Mouse (Mus musculus): Measurements from ENCODE around the gene Rbm38. TPM values are rescaled to one million over a fixed set of nuclear protein-coding genes. Genes with fewer than 3 reads are reported as not detected.

The Rbm38 gene
- total RNA-seq, 2 experiments from 2014 or later: 3.8 to 4.6 TPM

GRCm38 (mm10) chr2:173017940-173018339 is 2.4 kb upstream of the Rbm38 start:
- DNase-seq: no peak

- DNase-seq: no peak
Measured at GRCm38 (mm10) chr2:173018618-173019017, 1.7 kb upstream of the Rbm38 start.

- DNase-seq: no peak
Measured at GRCm38 (mm10) chr2:173019322-173019721, 976 bp upstream of the Rbm38 start.

GRCm38 (mm10) chr2:173019790-173020189 is 508 bp upstream of the Rbm38 start:
- DNase-seq: peak; percentile 80 to 82

- DNase-seq: peak; percentile 89
Measured at GRCm38 (mm10) chr2:173021633-173022055, 1.3 kb downstream of the Rbm38 start.

GRCm38 (mm10) chr2:173022056-173022681 is 1.9 kb downstream of the Rbm38 start:
- DNase-seq: no peak

- no peak for DNase-seq
Measured at GRCm38 (mm10) chr2:173022813-173023212, 2.5 kb downstream of the Rbm38 start.

- DNase-seq: no peak
Measured at GRCm38 (mm10) chr2:173023371-173023851, 3.1 kb downstream of the Rbm38 start.

GRCm38 (mm10) chr2:173023966-173024365 is 3.7 kb downstream of the Rbm38 start:
- no peak for DNase-seq

GRCm38 (mm10) chr2:173024392-173024791 is 4.1 kb downstream of the Rbm38 start:
- DNase-seq: no peak

- DNase-seq: no peak
Measured at GRCm38 (mm10) chr2:173024938-173025337, 4.6 kb downstream of the Rbm38 start.

- no peak for DNase-seq
Measured at GRCm38 (mm10) chr2:173026286-173026685, 6.0 kb downstream of the Rbm38 start.

- DNase-seq: no peak
Measured at GRCm38 (mm10) chr2:173026688-173027131, 6.4 kb downstream of the Rbm38 start.

GRCm38 (mm10) chr2:173027169-173027823 is 7.0 kb downstream of the Rbm38 start:
- DNase-seq: no peak

GRCm38 (mm10) chr2:173027824-173028495 is 7.7 kb downstream of the Rbm38 start:
- no peak for DNase-seq

GRCm38 (mm10) chr2:173028508-173029031 is 8.3 kb downstream of the Rbm38 start:
- DNase-seq: no peak

- no peak for DNase-seq
Measured at GRCm38 (mm10) chr2:173030591-173031338, 10.5 kb downstream of the Rbm38 start.

- DNase-seq: no peak
Measured at GRCm38 (mm10) chr2:173033531-173033930, 13.2 kb downstream of the Rbm38 start.

GRCm38 (mm10) chr2:173034998-173035397 is 14.7 kb downstream of the Rbm38 start:
- no peak for DNase-seq

GRCm38 (mm10) chr2:173035653-173036052 is 15.4 kb downstream of the Rbm38 start:
- DNase-seq: no peak

- no peak for DNase-seq
Measured at GRCm38 (mm10) chr2:173036055-173036454, 15.8 kb downstream of the Rbm38 start.

GRCm38 (mm10) chr2:173036611-173037010 is 16.3 kb downstream of the Rbm38 start:
- DNase-seq: no peak

All from layer of hippocampus, postnatal 36 days (tissue).